Mouse (Mus musculus): ENCODE data around the gene Acaa1a. TPM values are rescaled to one million over a fixed set of nuclear protein-coding genes. Genes with fewer than 3 reads are reported as not detected.

The Acaa1a gene
- polyA plus RNA-seq, 1 experiment from 2014 or later = 85.4 TPM

- no peak overlapping the region for H3K4me3 ChIP-seq (replicated peaks; ENCODE audit: low read depth, low read length)
- no peaks in the 10 kb centered on the region for H3K4me1 ChIP-seq (ENCODE audit: control insufficient read depth, insufficient read depth, low read length)
- DNase-seq = peak; percentile 14
- H3K36me3 ChIP-seq (ENCODE audit: control insufficient read depth, insufficient read depth, low read length) = no peaks in the 10 kb centered on the region; the same call in 1 of the 2 replicates
- H3K9me3 ChIP-seq (ENCODE audit: control insufficient read depth, low read length) = no peaks in the 10 kb centered on the region
- WGBS = 65% methylated on average over 5 of the region's 5 CpGs
- H3K4me2 ChIP-seq (ENCODE audit: low read length) = no peak overlapping the region
- H3K27me3 ChIP-seq (ENCODE audit: control insufficient read depth, insufficient read depth, low read length) = no peaks in the 10 kb centered on the region
- H3K9ac ChIP-seq (replicated peaks; ENCODE audit: low read length) = no peak overlapping the region
- no peak overlapping the region for H3K27ac ChIP-seq (replicated peaks; ENCODE audit: low read depth, low read length)
- ATAC-seq (ENCODE audit: low FRiP score, low TSS enrichment) = no peak
These were observed 49.5 kb downstream of the Acaa1a start for GRCm38 (mm10) chr9:119388956-119389355.

GRCm38 (mm10) chr9:119390214-119390613 is 50.7 kb downstream of the Acaa1a start:
- H3K9ac ChIP-seq (replicated peaks; ENCODE audit: low read length) = no peak overlapping the region
- H3K9me3 ChIP-seq (ENCODE audit: control insufficient read depth, low read length) = no peaks in the 10 kb centered on the region
- no peaks in the 10 kb centered on the region for H3K27me3 ChIP-seq (ENCODE audit: control insufficient read depth, insufficient read depth, low read length)
- H3K4me1 ChIP-seq (ENCODE audit: control insufficient read depth, insufficient read depth, low read length) = no peaks in the 10 kb centered on the region
- H3K36me3 ChIP-seq (ENCODE audit: control insufficient read depth, insufficient read depth, low read length) = no peaks in the 10 kb centered on the region; the same call in 1 of the 2 replicates
- WGBS = 92% methylated on average over 2 of the region's 2 CpGs
- H3K4me2 ChIP-seq (ENCODE audit: low read length) = no peak overlapping the region
- no peak overlapping the region for H3K4me3 ChIP-seq (replicated peaks; ENCODE audit: low read depth, low read length)
- no peak for ATAC-seq (ENCODE audit: low FRiP score, low TSS enrichment)
- DNase-seq = no peak
- no peak overlapping the region for H3K27ac ChIP-seq (replicated peaks; ENCODE audit: low read depth, low read length)

DNA sequence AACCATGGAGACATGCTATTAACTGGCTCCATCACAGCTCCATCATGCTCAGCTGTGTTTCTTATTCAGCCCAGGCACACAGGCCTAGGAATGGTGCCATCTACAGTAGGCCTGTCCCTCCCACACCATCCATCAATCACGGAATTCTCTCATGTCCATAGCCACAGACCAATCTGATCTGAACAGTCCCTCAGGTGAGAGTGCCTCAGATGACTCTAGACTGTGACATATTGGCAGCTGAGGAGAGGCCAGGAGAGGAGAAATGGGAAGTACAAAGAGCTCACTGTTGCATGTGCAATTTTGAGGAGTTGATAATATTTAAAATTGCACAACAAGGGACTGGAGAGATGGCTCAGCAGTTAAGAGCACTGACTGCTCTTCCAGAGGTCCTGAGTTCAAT is 55.3 kb downstream of the Acaa1a start:
- Histone ChIP-seq H3K36me3 (ENCODE audit: control insufficient read depth, insufficient read depth, low read length) (no peaks in the 10 kb centered on the region), H3K4me1 (ENCODE audit: control insufficient read depth, insufficient read depth, low read length) (no peaks in the 10 kb centered on the region), H3K9ac (replicated peaks; ENCODE audit: low read length) (no peak overlapping the region), H3K4me2 (ENCODE audit: low read length) (no peak overlapping the region), H3K9me3 (ENCODE audit: control insufficient read depth, low read length) (no peaks in the 10 kb centered on the region), H3K4me3 (replicated peaks; ENCODE audit: low read depth, low read length) (no peak overlapping the region), H3K27me3 (ENCODE audit: control insufficient read depth, insufficient read depth, low read length) (no peaks in the 10 kb centered on the region), H3K27ac (replicated peaks; ENCODE audit: low read depth, low read length) (no peak overlapping the region)
- DNase-seq (no peak), ATAC-seq (ENCODE audit: low FRiP score, low TSS enrichment) (no peak)
- WGBS = 89% methylated on average over 1 of the region's 1 CpGs

Other genes with a start within 250 kb of the Acaa1a start
- gene Plcd1, start 246.2 kb upstream of the Acaa1a start, polyA plus RNA-seq (2014; fragmentation: Nextera tagmentation; extraction: Ambion mirVana) = 13.6 and 17.0 TPM in 2 replicates
- 0.27 and 1.2 TPM in 2 replicates for gene Dlec1, start 237.2 kb upstream of the Acaa1a start, polyA plus RNA-seq (2014; fragmentation: Nextera tagmentation; extraction: Ambion mirVana)
- gene Acaa1b, start 182.6 kb upstream of the Acaa1a start, polyA plus RNA-seq (2014; fragmentation: Nextera tagmentation; extraction: Ambion mirVana) = 1.2 and 2.8 TPM in 2 replicates
- not detected in 2 replicates for gene Gm47289, start 180.5 kb upstream of the Acaa1a start, polyA plus RNA-seq (2014; fragmentation: Nextera tagmentation; extraction: Ambion mirVana)
- gene Slc22a13, start 130.6 kb upstream of the Acaa1a start, polyA plus RNA-seq (2014; fragmentation: Nextera tagmentation; extraction: Ambion mirVana) = 0.12 TPM in 1 of 2 replicates, not detected in the other
- 13.0 and 18.2 TPM in 2 replicates for gene Oxsr1, start 17.2 kb upstream of the Acaa1a start, polyA plus RNA-seq (2014; fragmentation: Nextera tagmentation; extraction: Ambion mirVana)
- 3.4 and 5.6 TPM in 2 replicates for gene Myd88, start 1.7 kb downstream of the Acaa1a start, polyA plus RNA-seq (2014; fragmentation: Nextera tagmentation; extraction: Ambion mirVana)
- 1.5 and 2.4 TPM in 2 replicates for gene Xylb, start 17.7 kb downstream of the Acaa1a start, polyA plus RNA-seq (2014; fragmentation: Nextera tagmentation; extraction: Ambion mirVana)
- gene Slc22a14, start 25.9 kb downstream of the Acaa1a start, polyA plus RNA-seq (2014; fragmentation: Nextera tagmentation; extraction: Ambion mirVana) = not detected in 2 replicates
- gene Acvr2b, start 62.4 kb downstream of the Acaa1a start, polyA plus RNA-seq (2014; fragmentation: Nextera tagmentation; extraction: Ambion mirVana) = 69.3 and 69.9 TPM in 2 replicates
- gene Exog, start 105.3 kb downstream of the Acaa1a start, polyA plus RNA-seq (2014; fragmentation: Nextera tagmentation; extraction: Ambion mirVana) = 51.2 and 56.0 TPM in 2 replicates
- gene Scn5a, start 239.3 kb downstream of the Acaa1a start, polyA plus RNA-seq (2014; fragmentation: Nextera tagmentation; extraction: Ambion mirVana) = 0.11 and 0.32 TPM in 2 replicates

Measured in midbrain, embryonic 14.5 days (tissue).